8 mouse cellular contexts compared by ENCODE assay signal in genomic region chr10:80247849-80248248, GRCm38 (mm10). TPM values are rescaled to one million over a fixed set of nuclear protein-coding genes. Genes with fewer than 3 reads are reported as not detected.
A peak's percentile ranks its signal among the peaks of the same experiment; 100 is the strongest.
DNase-seq lines count a peak whose midpoint lies in the region; ATAC-seq and TF ChIP-seq lines count a peak whose summit lies in the region.
"Had no signal": no experiment of that assay in that cellular context is flagged by ENCODE, and none has a peak within 500 bp of the region (broad histone marks: within the 10 kb centered on the region; RNA-seq: fewer than 3 reads in every experiment).

No protein-coding gene starts in this region.

- whole genome bisulfite sequencing in kidney, postnatal 0 days, result 33% methylated on average over 6 of the region's 6 CpGs
- 66% methylated on average over 6 of the region's 6 CpGs for WGBS in liver, embryonic 12.5 days (ENCODE audit: insufficient replicate concordance)

- no peak for ATAC-seq in kidney, postnatal 0 days (replicated peaks; ENCODE audit: low FRiP score, low read depth)
- ATAC-seq in liver, embryonic 12.5 days, result no peak
- ATAC-seq in granulocyte monocyte progenitor cell, adult 5-6 weeks (replicated peaks; ENCODE audit: poor library complexity, severe bottlenecking), result no peak

- H3K4me3 ChIP-seq in kidney, postnatal 0 days (replicated peaks; ENCODE audit: low read depth, low read length), result no peak overlapping the region
- peak overlapping the region; percentile 41 to 56 for H3K4me3 ChIP-seq in MEL (ENCODE audit: control insufficient read depth in 1 of 2, insufficient read depth in 1 of 2, low read depth in 2 of 2, low read length in 2 of 2)
- H3K4me3 ChIP-seq in liver, embryonic 12.5 days, result peak overlapping the region; percentile 93; the same call in 1 of the 2 replicates

- peak; percentile 75 for TF ChIP-seq RAD21 in MEL (IDR thresholded peaks at IDR 0.05; ENCODE audit: low read depth, low read length)

- no peak for TF ChIP-seq POLR2A in MEL (IDR thresholded peaks at IDR 0.05; ENCODE audit: control insufficient read depth in 1 of 2, insufficient read depth in 1 of 2, low read depth in 1 of 2, low read length in 2 of 2, poor library complexity in 1 of 2)
- no peak for TF ChIP-seq POLR2A in brain, embryonic 14.5 days (IDR thresholded peaks at IDR 0.05; ENCODE audit: borderline replicate concordance, extremely low read depth, insufficient read depth, insufficient read length, poor library complexity, severe bottlenecking)

- H3K36me3 ChIP-seq in kidney, postnatal 0 days (ENCODE audit: insufficient read depth, low read length), result peaks cover 17% of the 10 kb centered on the region
- H3K36me3 ChIP-seq in MEL (ENCODE audit: control insufficient read depth in 1 of 2, insufficient read depth in 2 of 2, low read length in 2 of 2), result peaks cover 0 to 3% of the 10 kb centered on the region in 2 experiments; a peak in 2 of 4 replicates
- H3K36me3 ChIP-seq in liver, embryonic 12.5 days, result peaks cover 36% of the 10 kb centered on the region

- no peak for TF ChIP-seq EP300 in MEL (IDR thresholded peaks at IDR 0.05; ENCODE audit: low read depth in 1 of 2, low read length in 2 of 2)

- peak; percentile 76 for DNase-seq in kidney, postnatal 0 days (ENCODE audit: low spot score)
- no peak for DNase-seq in kidney, adult 18-20 months
- peak; percentile 79 for DNase-seq in MEL (ENCODE audit: low read depth, low spot score)
- peak; percentile 77 for DNase-seq in brain, embryonic 14.5 days (ENCODE audit: low read depth)
- no peak for DNase-seq in adrenal gland, postnatal 36 days

- TF ChIP-seq CTCF in kidney, postnatal 0 days (IDR thresholded peaks at IDR 0.05; ENCODE audit: low read depth), result peak; percentile 71
- peak; percentile 37 to 77 (median 48) for TF ChIP-seq CTCF in MEL (IDR thresholded peaks at IDR 0.05 in 2 of 3, conservative IDR thresholded peaks at IDR 0.05 in 1 of 3; ENCODE audit: control insufficient read depth in 1 of 3, insufficient read depth in 1 of 3, low read depth in 2 of 3, low read length in 3 of 3, poor library complexity in 1 of 3, severe bottlenecking in 1 of 3)
- peak; percentile 37; the same call in 1 of the 2 replicates for TF ChIP-seq CTCF in brain, embryonic 14.5 days (IDR thresholded peaks at IDR 0.05; ENCODE audit: borderline replicate concordance, extremely low read depth, insufficient read depth, insufficient read length)

- H3K79me2 ChIP-seq in MEL (ENCODE audit: control insufficient read depth, insufficient read depth, low read length, poor library complexity), result peaks cover 20% of the 10 kb centered on the region

- no peaks in the 10 kb centered on the region for H3K27me3 ChIP-seq in kidney, postnatal 0 days (ENCODE audit: insufficient read depth, low read length)
- H3K27me3 ChIP-seq in MEL (ENCODE audit: control insufficient read depth in 1 of 2, insufficient read depth in 2 of 2, low read length in 2 of 2), result no peaks in the 10 kb centered on the region
- H3K27me3 ChIP-seq in liver, embryonic 12.5 days (replicated peaks), result no peaks in the 10 kb centered on the region
- H3K27me3 ChIP-seq: lung, embryonic 15.5 days had no signal

- H3K9me3 ChIP-seq in kidney, postnatal 0 days (replicated peaks; ENCODE audit: low read length), result no peaks in the 10 kb centered on the region
- no peaks in the 10 kb centered on the region for H3K9me3 ChIP-seq in MEL (replicated peaks; ENCODE audit: insufficient read depth, low read length)
- no peaks in the 10 kb centered on the region for H3K9me3 ChIP-seq in liver, embryonic 12.5 days (replicated peaks)
- H3K9me3 ChIP-seq: lung, embryonic 15.5 days had no signal

- H3K4me2 ChIP-seq in kidney, postnatal 0 days (ENCODE audit: low read length), result no peak overlapping the region
- H3K4me2 ChIP-seq in liver, embryonic 12.5 days, result peak overlapping the region; percentile 87

- H3K4me1 ChIP-seq in kidney, postnatal 0 days (replicated peaks; ENCODE audit: insufficient read depth, low read length), result peaks cover 6% of the 10 kb centered on the region
- H3K4me1 ChIP-seq in MEL (ENCODE audit: control insufficient read depth in 1 of 2, insufficient read depth in 2 of 2, low read length in 2 of 2), result peaks cover 0 to 6% of the 10 kb centered on the region in 2 experiments; a peak in 2 of 4 replicates
- peaks cover 54% of the 10 kb centered on the region for H3K4me1 ChIP-seq in liver, embryonic 12.5 days

- H3K27ac ChIP-seq in kidney, postnatal 0 days, result no peak overlapping the region
- H3K27ac ChIP-seq in MEL (ENCODE audit: control insufficient read depth, low read depth, low read length), result no peak overlapping the region
- no peak overlapping the region for H3K27ac ChIP-seq in liver, embryonic 12.5 days
- H3K27ac ChIP-seq: lung, embryonic 15.5 days had no signal

- H3K9ac ChIP-seq in kidney, postnatal 0 days (ENCODE audit: low read depth, low read length), result no peak overlapping the region
- H3K9ac ChIP-seq in MEL (ENCODE audit: control insufficient read depth, low read depth, low read length, poor library complexity, severe bottlenecking), result peak overlapping the region; percentile 49
- no peak overlapping the region for H3K9ac ChIP-seq in liver, embryonic 12.5 days
- H3K9ac ChIP-seq: lung, embryonic 15.5 days had no signal

TF ChIP-seq in MEL, 35 proteins besides CTCF, POLR2A, EP300 and RAD21 (continues in another document):
- TF ChIP-seq ZC3H11A (IDR thresholded peaks at IDR 0.05; ENCODE audit: low read depth, low read length) (no peak; the same call in none of the 2 replicates), MYB (IDR thresholded peaks at IDR 0.05; ENCODE audit: low read depth, low read length) (no peak), E2F4 (IDR thresholded peaks at IDR 0.05; ENCODE audit: borderline replicate concordance, low read depth, low read length) (no peak), ETS1 (IDR thresholded peaks at IDR 0.05; ENCODE audit: low read depth, low read length) (no peak), CHD1 (IDR thresholded peaks at IDR 0.05; ENCODE audit: low read depth, low read length) (no peak), SMC3 (IDR thresholded peaks at IDR 0.05; ENCODE audit: low read depth, low read length) (peak; percentile 68)

RNA-seq across cellular contexts. Expression of gene Ndufs7, which starts 1.1 kb away (rescaled TPM):
- 537 and 556 TPM in 2 replicates for polyA plus RNA-seq in kidney, postnatal 0 days (2015; fragmentation: Nextera tagmentation; extraction: Ambion mirVana)
- total RNA-seq in MEL (2012; rRNA removed), result 341 and 377 TPM in 2 replicates
- 100 to 1,000 TPM in 1 of 2 experiments, not detected in 1; 458 TPM for polyA plus RNA-seq in MEL (2012; ENCODE audit: insufficient read depth in 1 of 2, insufficient read length in 2 of 2, low read depth in 1 of 2, low replicate concordance in 2 of 2, missing spikeins in 1 of 2)
- 272 and 426 TPM in 2 replicates for polyA plus RNA-seq in brain, embryonic 14.5 days (2012; rRNA removed)
- polyA plus RNA-seq in liver, embryonic 12.5 days (2016; fragmentation: Nextera tagmentation; extraction: Ambion mirVana), result 296 and 312 TPM in 2 replicates
- total RNA-seq in adrenal gland, postnatal 36 days (2021), result 100 to 1,000 TPM; 266 to 279 TPM
- 109 and 191 TPM in 2 replicates for total RNA-seq in granulocyte monocyte progenitor cell, adult 5-6 weeks (2014; fragmentation: Nextera tagmentation)
- 97.9 and 124 TPM in 2 replicates for total RNA-seq in granulocyte monocyte progenitor cell, adult 5-6 weeks (2017)

RNA-seq across cellular contexts. Expression of gene Gamt, which starts 13.0 kb away (rescaled TPM):
- polyA plus RNA-seq in kidney, postnatal 0 days (2015; fragmentation: Nextera tagmentation; extraction: Ambion mirVana), result 25.5 and 26.0 TPM in 2 replicates
- total RNA-seq in MEL (2012; rRNA removed), result 4.1 and 6.0 TPM in 2 replicates
- 1 to 10 TPM in 1 of 2 experiments, not detected in 1; 8.4 TPM for polyA plus RNA-seq in MEL (2012; ENCODE audit: insufficient read depth in 1 of 2, insufficient read length in 2 of 2, low read depth in 1 of 2, low replicate concordance in 2 of 2, missing spikeins in 1 of 2)
- 15.3 and 19.8 TPM in 2 replicates for polyA plus RNA-seq in brain, embryonic 14.5 days (2012; rRNA removed)
- 43.0 and 50.0 TPM in 2 replicates for polyA plus RNA-seq in liver, embryonic 12.5 days (2016; fragmentation: Nextera tagmentation; extraction: Ambion mirVana)
- total RNA-seq in adrenal gland, postnatal 36 days (2021), result 100 to 1,000 TPM; 195 to 311 TPM
- total RNA-seq in granulocyte monocyte progenitor cell, adult 5-6 weeks (2014; fragmentation: Nextera tagmentation), result 4.8 and 6.9 TPM in 2 replicates
- total RNA-seq in granulocyte monocyte progenitor cell, adult 5-6 weeks (2017), result 3.1 and 5.7 TPM in 2 replicates

RNA-seq across cellular contexts. Expression of gene Dazap1, which starts 13.4 kb away (rescaled TPM):
- 43.7 and 44.6 TPM in 2 replicates for polyA plus RNA-seq in kidney, postnatal 0 days (2015; fragmentation: Nextera tagmentation; extraction: Ambion mirVana)
- 159 and 166 TPM in 2 replicates for total RNA-seq in MEL (2012; rRNA removed)
- 100 to 1,000 TPM in 1 of 2 experiments, not detected in 1; 236 TPM for polyA plus RNA-seq in MEL (2012; ENCODE audit: insufficient read depth in 1 of 2, insufficient read length in 2 of 2, low read depth in 1 of 2, low replicate concordance in 2 of 2, missing spikeins in 1 of 2)
- polyA plus RNA-seq in brain, embryonic 14.5 days (2012; rRNA removed), result 158 and 207 TPM in 2 replicates
- polyA plus RNA-seq in liver, embryonic 12.5 days (2016; fragmentation: Nextera tagmentation; extraction: Ambion mirVana), result 44.3 and 45.9 TPM in 2 replicates
- total RNA-seq in adrenal gland, postnatal 36 days (2021), result 10 to 100 TPM; 82.1 to 90.4 TPM
- 128 and 145 TPM in 2 replicates for total RNA-seq in granulocyte monocyte progenitor cell, adult 5-6 weeks (2014; fragmentation: Nextera tagmentation)
- total RNA-seq in granulocyte monocyte progenitor cell, adult 5-6 weeks (2017), result 154 and 157 TPM in 2 replicates

RNA-seq across cellular contexts. Expression of gene Mum1, which starts 21.6 kb away (rescaled TPM):
- polyA plus RNA-seq in kidney, postnatal 0 days (2015; fragmentation: Nextera tagmentation; extraction: Ambion mirVana), result 44.2 and 52.7 TPM in 2 replicates
- total RNA-seq in MEL (2012; rRNA removed), result 34.8 and 35.3 TPM in 2 replicates
- polyA plus RNA-seq in MEL (2012; ENCODE audit: insufficient read depth in 1 of 2, insufficient read length in 2 of 2, low read depth in 1 of 2, low replicate concordance in 2 of 2, missing spikeins in 1 of 2), result 10 to 100 TPM; 34.0 to 55.2 TPM
- 59.1 and 61.2 TPM in 2 replicates for polyA plus RNA-seq in brain, embryonic 14.5 days (2012; rRNA removed)
- polyA plus RNA-seq in liver, embryonic 12.5 days (2016; fragmentation: Nextera tagmentation; extraction: Ambion mirVana), result 33.5 and 35.1 TPM in 2 replicates
- 10 to 100 TPM; 20.4 to 21.2 TPM for total RNA-seq in adrenal gland, postnatal 36 days (2021)
- total RNA-seq in granulocyte monocyte progenitor cell, adult 5-6 weeks (2014; fragmentation: Nextera tagmentation), result 52.6 and 53.1 TPM in 2 replicates
- 30.6 and 31.0 TPM in 2 replicates for total RNA-seq in granulocyte monocyte progenitor cell, adult 5-6 weeks (2017)

RNA-seq across cellular contexts. Expression of gene Rps15, which starts 44.4 kb away (rescaled TPM):
- polyA plus RNA-seq in kidney, postnatal 0 days (2015; fragmentation: Nextera tagmentation; extraction: Ambion mirVana), result 974 and 1,069 TPM in 2 replicates
- 3,963 and 4,320 TPM in 2 replicates for total RNA-seq in MEL (2012; rRNA removed)
- 1,000 to 10,000 TPM; 1,331 to 3,905 TPM for polyA plus RNA-seq in MEL (2012; ENCODE audit: insufficient read depth in 1 of 2, insufficient read length in 2 of 2, low read depth in 1 of 2, low replicate concordance in 2 of 2, missing spikeins in 1 of 2)
- polyA plus RNA-seq in brain, embryonic 14.5 days (2012; rRNA removed), result 2,157 and 2,683 TPM in 2 replicates
- polyA plus RNA-seq in liver, embryonic 12.5 days (2016; fragmentation: Nextera tagmentation; extraction: Ambion mirVana), result 872 and 920 TPM in 2 replicates
- 1,000 to 10,000 TPM; 1,173 to 1,236 TPM for total RNA-seq in adrenal gland, postnatal 36 days (2021)
- total RNA-seq in granulocyte monocyte progenitor cell, adult 5-6 weeks (2014; fragmentation: Nextera tagmentation), result 3,725 and 3,829 TPM in 2 replicates
- total RNA-seq in granulocyte monocyte progenitor cell, adult 5-6 weeks (2017), result 2,646 and 2,810 TPM in 2 replicates

Comparison
In these comparisons a context has a peak if more than half of its experiments do, and no peak if none do; other contexts are left out.
1. DNase-seq: peak in kidney, postnatal 0 days (single experiment), MEL (single experiment) and brain, embryonic 14.5 days (single experiment); none in kidney, adult 18-20 months (single experiment) and adrenal gland, postnatal 36 days (0 of 2).
2. Peak in every context shown above with its lines, with median percentiles within 50 percentile points of each other: CTCF ChIP-seq.